Mouse (Mus musculus) embryonic facial prominence, embryonic 15.5 days (tissue): Measurements from ENCODE around the gene Mrpl42. TPM values are rescaled to one million over a fixed set of nuclear protein-coding genes. Genes with fewer than 3 reads are reported as not detected.

ENCODE experiments used
- ATAC-seq: fragments of 200-750 bp; cut with Nextera tagmentation; 2 replicates; pipeline ENCODE4 v1.8.0; 2017; ENCODE audit warnings: low read depth, moderate TSS enrichment; ENCODE audit not compliant: insufficient number of reproducible peaks, low FRiP score, low TSS enrichment
- H3K27ac ChIP-seq: fragments of 300-500 bp; sonication (generic); replicated peaks from 2 replicates; pipeline ENCODE4 v1.5.1; 2015; ENCODE audit warnings: mild to moderate bottlenecking, inconsistent platforms
- H3K27me3 ChIP-seq: fragments of 300-500 bp; sonication (generic); 2 replicates; pipeline ENCODE4 v1.6.1; 2015; ENCODE audit warnings: inconsistent platforms
- H3K36me3 ChIP-seq: fragments of 300-500 bp; sonication (generic); 2 replicates; pipeline ENCODE4 v1.6.1; 2015; ENCODE audit warnings: mild to moderate bottlenecking, inconsistent platforms
- H3K4me1 ChIP-seq: fragments of 300-500 bp; sonication (generic); 2 replicates; pipeline ENCODE4 v1.6.1; 2015; ENCODE audit warnings: inconsistent platforms
- H3K4me2 ChIP-seq: fragments of 300-500 bp; sonication (generic); replicated peaks from 2 replicates; pipeline ENCODE4 v1.6.1; 2015; ENCODE audit warnings: mild to moderate bottlenecking, inconsistent platforms
- H3K4me3 ChIP-seq: fragments of 300-500 bp; sonication (generic); replicated peaks from 2 replicates; pipeline ENCODE4 v1.5.1; 2015; ENCODE audit warnings: mild to moderate bottlenecking, inconsistent platforms
- H3K9ac ChIP-seq: fragments of 300-500 bp; sonication (generic); 2 replicates; pipeline ENCODE4 v1.6.1; 2015; ENCODE audit warnings: inconsistent platforms
- H3K9me3 ChIP-seq: fragments of 300-500 bp; sonication (generic); replicated peaks from 2 replicates; pipeline ENCODE4 v1.6.1; 2016; ENCODE audit warnings: inconsistent platforms
- WGBS: fragments of 180-500 bp; shearing (Covaris S2); methylation state at CpG from one replicate; pipeline ENCODE4 v1.1.7; 2015; 5-methylcytosine and 5-hydroxymethylcytosine counted together
- polyA plus RNA-seq: library from polyadenylated mRNA; unstranded; fragments of >200 nt; fragmentation: Nextera tagmentation; extraction: Ambion mirVana; gene quantifications from 2 replicates; pipeline ENCODE4 v1.2.1, GENCODE M21; 2015

Mrpl42 gene
- polyA plus RNA-seq, 1 experiment from 2014 or later = 260 TPM

GRCm38 (mm10) chr10:95514656-95515292 is 13.0 kb upstream of the Mrpl42 start, which contains the start of gene Ube2n:
Ube2n (plus strand) TSS chr10:95515145.
- Histone ChIP-seq H3K4me2 (peak within 1 kb of the TSS; percentile 60), H3K27me3 (no peaks in the 10 kb centered on the region), H3K9me3 (no peaks in the 10 kb centered on the region), H3K27ac (peak within 1 kb of the TSS; percentile 98), H3K4me3 (peak within 1 kb of the TSS; percentile 99), H3K36me3 (no peaks in the 10 kb centered on the region), H3K4me1 (peaks cover 4% of the 10 kb centered on the region; the same call in 1 of the 2 replicates), H3K9ac (peak within 1 kb of the TSS; percentile 95)
- 0% methylated on average over 74 of the region's 81 CpGs for WGBS
- peak; percentile 97 for ATAC-seq

- H3K4me1 ChIP-seq = peaks cover 4% of the 10 kb centered on the region; the same call in 1 of the 2 replicates
- H3K9ac ChIP-seq = peak overlapping the region; percentile 47
- no peak for ATAC-seq
- H3K27ac ChIP-seq = peak overlapping the region; percentile 98
- H3K4me3 ChIP-seq = peak overlapping the region; percentile 99
- no peaks in the 10 kb centered on the region for H3K36me3 ChIP-seq
- no peaks in the 10 kb centered on the region for H3K27me3 ChIP-seq
- peak overlapping the region; percentile 59 for H3K4me2 ChIP-seq
- H3K9me3 ChIP-seq = no peaks in the 10 kb centered on the region
- WGBS = 30% methylated on average over 15 of the region's 15 CpGs
Observed at GRCm38 (mm10) chr10:95513768-95514556, 12.2 kb upstream of the Mrpl42 start.

GRCm38 (mm10) chr10:95512635-95513034 is 10.9 kb upstream of the Mrpl42 start:
- H3K9me3 ChIP-seq = no peaks in the 10 kb centered on the region
- no peaks in the 10 kb centered on the region for H3K27me3 ChIP-seq
- H3K4me3 ChIP-seq = no peak overlapping the region
- no peak overlapping the region for H3K27ac ChIP-seq
- no peak overlapping the region for H3K9ac ChIP-seq
- 71% methylated on average over 8 of the region's 8 CpGs for WGBS
- ATAC-seq = no peak
- no peaks in the 10 kb centered on the region for H3K36me3 ChIP-seq
- H3K4me1 ChIP-seq = peaks cover 2% of the 10 kb centered on the region; the same call in 1 of the 2 replicates
- H3K4me2 ChIP-seq = no peak overlapping the region

- ATAC-seq = no peak
- WGBS = 65% methylated on average over 3 of the region's 3 CpGs
- H3K9ac ChIP-seq = no peak overlapping the region
- no peaks in the 10 kb centered on the region for H3K9me3 ChIP-seq
- H3K27me3 ChIP-seq = no peaks in the 10 kb centered on the region
- H3K36me3 ChIP-seq = no peaks in the 10 kb centered on the region
- no peak overlapping the region for H3K27ac ChIP-seq
- no peak overlapping the region for H3K4me2 ChIP-seq
- no peaks in the 10 kb centered on the region; the same call in 1 of the 2 replicates for H3K4me1 ChIP-seq
- no peak overlapping the region for H3K4me3 ChIP-seq
Observed at GRCm38 (mm10) chr10:95509263-95509662, 7.5 kb upstream of the Mrpl42 start.

- Histone ChIP-seq H3K4me2 (no peak overlapping the region), H3K27me3 (no peaks in the 10 kb centered on the region), H3K9me3 (no peaks in the 10 kb centered on the region), H3K9ac (no peak overlapping the region), H3K36me3 (no peaks in the 10 kb centered on the region), H3K4me1 (no peaks in the 10 kb centered on the region), H3K4me3 (no peak overlapping the region), H3K27ac (no peak overlapping the region)
- ATAC-seq = no peak
- 68% methylated on average over 6 of the region's 6 CpGs for WGBS
Observed at GRCm38 (mm10) chr10:95508793-95509192, 7.1 kb upstream of the Mrpl42 start.

- H3K4me3 ChIP-seq = no peak overlapping the region
- 75% methylated on average over 8 of the region's 8 CpGs for WGBS
- H3K4me1 ChIP-seq = no peaks in the 10 kb centered on the region
- 0 out of 2 replicates have a peak overlapping the region, but pooled peaks have one; percentile 4 for H3K27ac ChIP-seq
- no peaks in the 10 kb centered on the region for H3K9me3 ChIP-seq
- H3K27me3 ChIP-seq = no peaks in the 10 kb centered on the region
- ATAC-seq = no peak
- H3K36me3 ChIP-seq = no peaks in the 10 kb centered on the region
- no peak overlapping the region for H3K4me2 ChIP-seq
- H3K9ac ChIP-seq = no peak overlapping the region
Observed at GRCm38 (mm10) chr10:95508126-95508525, 6.4 kb upstream of the Mrpl42 start.

GRCm38 (mm10) chr10:95504341-95504740 is 2.6 kb upstream of the Mrpl42 start:
- Histone ChIP-seq H3K27ac (no peak overlapping the region), H3K9me3 (no peaks in the 10 kb centered on the region), H3K4me2 (no peak overlapping the region), H3K9ac (no peak overlapping the region), H3K4me3 (no peak overlapping the region), H3K27me3 (no peaks in the 10 kb centered on the region), H3K36me3 (no peaks in the 10 kb centered on the region), H3K4me1 (peaks cover 6% of the 10 kb centered on the region)
- ATAC-seq = no peak
- WGBS = 26% methylated on average over 1 of the region's 1 CpGs

- H3K4me2 ChIP-seq = no peak overlapping the region
- no peaks in the 10 kb centered on the region for H3K9me3 ChIP-seq
- H3K36me3 ChIP-seq = no peaks in the 10 kb centered on the region
- no peak for ATAC-seq
- no peak overlapping the region for H3K4me3 ChIP-seq
- no peak overlapping the region for H3K9ac ChIP-seq
- H3K27ac ChIP-seq = no peak overlapping the region
- H3K4me1 ChIP-seq = peaks cover 6% of the 10 kb centered on the region
- WGBS = 85% methylated on average over 14 of the region's 14 CpGs
- no peaks in the 10 kb centered on the region for H3K27me3 ChIP-seq
Observed at GRCm38 (mm10) chr10:95503443-95504235, 1.9 kb upstream of the Mrpl42 start.

GRCm38 (mm10) chr10:95501033-95501432 is 707 bp downstream of the Mrpl42 start:
- H3K4me1 ChIP-seq = peaks cover 6% of the 10 kb centered on the region
- H3K36me3 ChIP-seq = peaks cover 15% of the 10 kb centered on the region
- no peak for ATAC-seq
- H3K4me2 ChIP-seq = peak overlapping the region; percentile 56
- H3K27me3 ChIP-seq = no peaks in the 10 kb centered on the region
- H3K4me3 ChIP-seq = peak overlapping the region; percentile 91
- peak overlapping the region; percentile 89 for H3K27ac ChIP-seq
- H3K9ac ChIP-seq = peak overlapping the region; percentile 72
- 2% methylated on average over 7 of the region's 7 CpGs for WGBS
- no peaks in the 10 kb centered on the region for H3K9me3 ChIP-seq

GRCm38 (mm10) chr10:95494268-95494667 is 7.5 kb downstream of the Mrpl42 start:
- H3K27me3 ChIP-seq = no peaks in the 10 kb centered on the region
- no peak for ATAC-seq
- peaks cover 77% of the 10 kb centered on the region for H3K36me3 ChIP-seq
- H3K4me2 ChIP-seq = no peak overlapping the region
- no peak overlapping the region for H3K9ac ChIP-seq
- H3K4me3 ChIP-seq = no peak overlapping the region
- no peaks in the 10 kb centered on the region for H3K9me3 ChIP-seq
- H3K27ac ChIP-seq = no peak overlapping the region
- 98% methylated on average over 5 of the region's 5 CpGs for WGBS
- no peaks in the 10 kb centered on the region for H3K4me1 ChIP-seq

GRCm38 (mm10) chr10:95489653-95490052 is 12.1 kb downstream of the Mrpl42 start:
- Histone ChIP-seq H3K4me3 (no peak overlapping the region), H3K9ac (no peak overlapping the region), H3K4me1 (no peaks in the 10 kb centered on the region), H3K4me2 (no peak overlapping the region), H3K36me3 (peaks cover 91% of the 10 kb centered on the region), H3K27ac (no peak overlapping the region), H3K9me3 (no peaks in the 10 kb centered on the region), H3K27me3 (no peaks in the 10 kb centered on the region)
- WGBS = 74% methylated on average over 2 of the region's 2 CpGs
- no peak for ATAC-seq
